Mouse (Mus musculus) erythroblast, adult 5-6 weeks (primary cell): Measurements from ENCODE around the gene Sh3rf1. TPM values are rescaled to one million over a fixed set of nuclear protein-coding genes. Genes with fewer than 3 reads are reported as not detected.

Experiments used
- ATAC-seq: replicated peaks from 2 replicates; pipeline ENCODE4 v1.8.0; 2016; ENCODE audit warnings: moderate number of reproducible peaks, mild to moderate bottlenecking, moderate TSS enrichment, inconsistent platforms; ENCODE audit not compliant: poor library complexity, low FRiP score, severe bottlenecking
- total RNA-seq, 2 experiments: library from RNA; stranded (forward) in 1 of 2; stranded (reverse) in 1 of 2; fragments of 150-400 nt in 1 of 2; fragments of 200-764, 138-1000 nt in 1 of 2; gene quantifications; 2 replicates each; pipeline versions ENCODE4 v1.2.3 to v1.2.4; 2015 to 2017; ENCODE audit warnings: low replicate concordance in 2 of 2

Sh3rf1 gene
- total RNA-seq (2015; ENCODE audit: low replicate concordance) (0.19 TPM in 1 of 2 replicates, not detected in the other), total RNA-seq (2017; ENCODE audit: low replicate concordance) (0.28 and 0.43 TPM in 2 replicates)

GRCm38 (mm10) chr8:61223729-61224379 lies at the start of gene Sh3rf1:
Gene Sh3rf1 (plus strand): TSS chr8:61223872.
- ATAC-seq: no peak

DNA sequence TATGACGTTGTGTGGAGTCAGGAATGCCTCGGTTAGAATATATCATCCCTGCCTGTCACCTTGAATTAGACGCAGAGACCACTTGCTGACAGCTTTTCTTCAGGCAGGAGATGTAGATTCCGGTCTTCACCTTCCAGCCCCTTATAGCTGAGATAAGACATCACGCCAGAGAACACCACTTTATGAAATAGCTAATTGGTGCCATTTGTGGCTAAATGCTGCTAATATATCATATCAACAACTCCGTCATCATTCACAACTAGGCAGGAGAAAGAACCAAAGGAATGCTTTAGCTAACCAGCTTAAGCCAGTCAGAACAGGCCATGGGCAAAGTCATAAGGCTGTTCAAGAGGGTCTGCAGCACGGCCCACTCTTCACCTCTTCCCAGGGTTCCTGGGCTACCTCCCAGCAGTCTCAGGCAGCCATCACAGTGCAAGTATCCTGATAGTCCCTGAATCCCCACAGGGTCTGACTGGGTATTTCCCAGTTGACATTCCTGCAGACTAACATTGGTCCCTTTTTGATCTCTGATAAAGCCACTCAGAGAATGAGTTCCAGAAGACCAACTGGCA lies 49.7 kb upstream of the Sh3rf1 start:
- ATAC-seq: no peak

DNA sequence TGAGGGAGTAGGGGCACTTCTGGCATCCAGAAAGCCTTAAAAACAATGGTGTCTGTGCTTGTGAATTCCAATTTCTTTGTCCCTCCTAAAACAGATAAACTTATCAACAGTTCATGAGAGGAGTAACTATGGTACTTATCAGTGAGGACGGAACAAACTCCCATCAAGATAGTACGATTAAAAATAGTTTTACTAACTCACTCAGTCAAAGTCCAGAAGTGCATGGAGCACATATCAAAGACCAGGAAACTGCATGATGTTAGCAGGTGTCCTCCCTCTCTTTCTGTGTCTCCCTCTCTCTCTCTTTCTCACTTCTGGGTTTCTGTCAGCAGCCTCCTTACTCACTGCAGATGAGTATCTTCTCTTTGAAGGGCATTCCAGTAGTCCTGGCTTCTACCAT lies 47.8 kb upstream of the Sh3rf1 start:
- no peak for ATAC-seq

DNA sequence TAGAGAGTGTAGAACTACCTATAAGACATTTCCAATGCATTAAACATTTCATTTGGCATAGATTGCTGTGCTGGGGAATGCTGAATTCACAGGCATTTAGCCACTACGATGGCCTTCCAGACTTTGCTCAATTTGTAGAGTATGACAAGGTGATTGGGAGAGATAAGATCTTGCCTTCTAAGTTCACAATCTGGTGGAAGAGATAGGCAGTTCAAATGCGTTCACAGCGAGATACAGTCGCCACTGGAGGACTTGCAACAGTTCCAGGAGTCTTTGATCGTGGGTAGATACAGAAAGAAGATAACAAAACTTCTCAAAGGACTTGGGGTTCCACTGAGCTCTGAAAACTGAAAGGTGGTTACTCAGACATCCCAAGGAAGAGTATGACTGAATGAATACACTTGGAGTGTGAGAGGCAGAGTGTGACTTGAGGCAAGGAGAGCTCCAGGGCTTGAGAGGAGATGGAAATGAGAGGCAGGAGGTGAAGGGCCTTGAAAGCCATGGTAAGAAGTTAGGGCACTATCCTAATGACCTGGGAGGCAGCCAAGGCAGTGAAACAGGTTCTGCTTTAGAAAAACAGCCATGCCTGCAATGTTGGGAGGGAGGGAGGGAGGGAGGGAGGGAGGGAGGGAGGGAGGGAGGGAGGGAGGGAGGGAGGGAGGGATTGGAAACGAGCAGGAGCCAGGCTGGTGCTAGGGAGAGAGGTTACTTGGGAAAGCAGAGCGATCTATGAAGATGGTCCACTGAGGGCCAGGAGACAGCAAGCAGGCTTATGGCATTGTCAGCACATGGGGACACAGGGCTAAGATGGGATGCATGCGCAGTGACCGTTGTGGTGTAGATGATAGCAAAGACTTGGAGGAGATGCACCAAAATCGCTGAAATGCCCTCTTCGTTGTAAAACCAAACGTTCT lies 45.7 kb upstream of the Sh3rf1 start:
- ATAC-seq: no peak

- no peak for ATAC-seq
Observed at GRCm38 (mm10) chr8:61178594-61179140, 45.0 kb upstream of the Sh3rf1 start.

DNA sequence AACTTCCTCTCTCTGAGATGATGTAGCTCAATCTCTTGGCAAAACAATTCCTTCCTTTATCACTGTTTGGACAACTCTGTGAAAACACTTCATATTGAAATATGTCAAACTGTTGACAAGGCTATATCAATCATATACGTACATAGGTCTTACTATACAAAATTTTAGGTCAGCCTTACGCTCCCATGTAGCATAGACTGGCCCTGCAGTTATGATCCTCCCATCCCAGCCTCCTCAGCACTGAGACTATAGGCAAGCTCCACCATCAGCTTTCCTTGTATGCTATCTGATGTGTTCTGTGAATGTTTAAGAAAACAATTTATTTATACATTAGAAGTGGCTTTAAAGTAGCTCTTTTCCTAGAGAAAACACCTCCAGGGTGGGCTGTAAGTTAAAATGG lies 42.1 kb upstream of the Sh3rf1 start:
- no peak for ATAC-seq

- ATAC-seq: no peak
Observed at GRCm38 (mm10) chr8:61182020-61182419, 41.7 kb upstream of the Sh3rf1 start.

DNA sequence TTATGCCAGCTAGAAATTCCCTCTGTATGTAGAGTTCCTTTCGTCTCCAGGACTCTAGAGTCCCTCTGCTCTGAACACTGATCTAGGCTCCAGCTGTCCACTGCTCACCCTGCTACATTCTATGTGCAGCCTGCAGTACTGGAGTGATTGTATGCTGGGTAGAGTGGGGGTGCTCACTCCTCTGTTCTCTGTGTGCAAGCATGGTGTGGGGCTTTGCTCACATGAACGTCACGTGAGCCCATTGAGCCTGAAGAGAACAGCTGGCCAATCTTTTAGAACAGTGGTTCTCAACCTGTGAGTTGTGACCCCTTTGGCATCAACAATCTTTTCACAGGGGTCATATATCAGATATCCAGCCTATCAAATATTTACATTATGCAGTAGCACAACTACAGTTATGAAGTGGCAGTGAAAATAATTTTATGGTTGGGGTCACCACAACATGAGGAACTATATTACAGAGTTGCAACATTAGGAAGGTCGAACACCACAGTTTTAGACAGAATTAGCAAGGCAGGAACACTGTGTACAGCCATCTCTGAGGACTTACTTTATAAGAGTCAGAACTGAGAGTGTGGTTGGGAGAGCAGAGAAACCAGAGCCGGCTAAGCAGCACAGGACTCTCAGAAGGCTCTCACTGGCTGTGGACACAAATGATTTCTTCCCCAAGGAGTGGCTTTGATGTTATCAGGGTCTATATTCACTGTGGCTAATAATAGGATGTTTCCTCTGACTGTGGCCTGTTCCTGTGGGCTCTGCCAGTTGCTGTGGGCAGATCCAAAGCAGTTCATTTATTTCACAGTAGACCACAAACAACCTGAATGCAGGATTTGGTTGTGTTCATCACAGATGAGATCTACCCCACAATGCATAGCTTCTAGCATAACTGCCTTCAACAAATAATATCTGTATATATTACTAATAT lies 38.1 kb upstream of the Sh3rf1 start:
- no peak for ATAC-seq

- no peak for ATAC-seq
Observed at GRCm38 (mm10) chr8:61194306-61194925, 29.3 kb upstream of the Sh3rf1 start.

DNA sequence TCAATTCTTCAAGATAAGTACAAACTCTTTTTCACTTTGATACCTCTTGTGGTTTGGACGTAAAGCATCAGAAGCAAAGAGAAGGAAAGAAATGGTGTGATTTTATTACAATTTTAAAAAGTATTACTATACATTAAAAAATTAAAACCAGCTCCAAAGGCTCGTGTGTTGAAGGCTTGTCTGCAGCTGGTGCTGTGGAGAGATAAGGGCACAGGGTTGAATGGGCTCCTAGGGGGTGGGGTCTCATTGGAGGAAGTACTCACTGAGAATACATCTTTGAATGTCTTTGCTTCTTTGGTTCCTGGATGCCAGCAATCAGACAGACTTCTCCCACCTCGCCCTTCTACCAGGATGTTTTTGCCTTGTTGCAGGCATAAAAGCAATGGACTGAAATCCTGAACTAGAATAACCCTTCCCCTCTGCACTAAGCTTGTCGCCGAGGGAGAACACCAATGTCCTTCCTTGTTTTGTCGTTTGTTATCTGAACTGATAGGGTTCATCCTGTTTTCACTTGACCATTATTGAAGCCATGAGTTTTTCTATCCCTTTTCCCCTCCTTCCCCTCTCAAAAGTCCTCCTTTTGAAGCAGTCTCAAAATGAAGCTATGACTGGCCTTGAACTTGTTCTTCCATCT lies 23.3 kb upstream of the Sh3rf1 start:
- ATAC-seq: no peak

GRCm38 (mm10) chr8:61203035-61203826 lies 20.4 kb upstream of the Sh3rf1 start:
- ATAC-seq: no peak

GRCm38 (mm10) chr8:61206876-61207275 lies 16.8 kb upstream of the Sh3rf1 start:
- ATAC-seq: no peak

DNA sequence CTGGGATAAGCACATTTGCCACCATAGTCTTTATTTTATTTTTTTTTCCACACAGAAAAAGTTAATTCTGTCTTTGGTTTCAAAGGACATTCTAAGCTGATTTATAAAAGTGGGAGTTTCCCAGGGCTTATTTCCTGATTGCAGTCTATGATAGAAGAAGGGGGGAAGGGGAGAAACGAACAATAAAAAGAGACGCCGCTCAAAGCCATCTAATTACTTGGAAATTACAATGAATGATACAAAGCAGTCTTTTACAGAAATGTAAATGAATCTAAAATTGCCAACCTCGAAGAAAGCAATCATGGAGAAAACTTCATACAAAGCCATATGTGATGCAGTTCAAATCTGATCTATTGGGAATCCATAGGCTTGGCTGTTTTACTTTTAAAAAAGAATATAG lies 16.0 kb upstream of the Sh3rf1 start:
- ATAC-seq: no peak

DNA sequence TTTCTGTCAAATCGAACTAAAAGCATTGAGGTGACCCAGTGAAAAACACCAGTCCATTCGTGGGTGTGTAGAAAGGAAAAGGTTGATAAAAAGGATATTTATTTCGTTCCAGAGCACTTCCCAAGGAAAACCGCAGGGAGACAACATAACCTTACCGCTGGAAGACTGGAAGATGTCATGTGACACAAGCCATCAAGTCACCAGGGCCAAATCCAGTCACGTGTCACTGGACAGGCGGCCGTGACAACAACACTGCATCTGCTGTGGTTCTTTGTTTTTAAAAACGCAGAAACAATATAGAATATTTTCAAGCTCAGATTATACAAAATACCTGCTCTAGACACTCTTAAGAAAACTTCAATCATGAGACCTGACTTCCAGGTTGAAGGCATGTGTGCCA lies 15.0 kb upstream of the Sh3rf1 start:
- ATAC-seq: no peak

DNA sequence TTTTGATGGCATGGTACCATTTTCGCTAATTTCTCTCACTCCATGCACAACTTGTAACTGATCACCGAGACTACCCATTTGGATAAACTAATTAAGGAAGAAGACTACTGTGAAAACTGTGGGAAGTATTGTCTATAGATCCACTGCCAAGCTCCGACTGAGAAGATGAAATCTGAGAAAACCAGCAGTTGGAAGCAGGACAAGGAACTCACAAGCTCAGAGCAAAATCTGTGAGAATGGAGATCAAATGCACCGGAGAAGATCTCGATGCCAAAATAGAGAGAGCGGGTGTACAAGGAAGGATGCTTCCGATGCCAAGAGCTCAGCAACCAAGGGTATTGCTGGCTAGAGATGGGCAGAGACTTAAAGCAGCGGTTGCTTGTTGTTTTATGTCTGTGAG lies 12.8 kb upstream of the Sh3rf1 start:
- ATAC-seq: no peak

- ATAC-seq: no peak
Observed at GRCm38 (mm10) chr8:61215081-61215819, 8.4 kb upstream of the Sh3rf1 start.

GRCm38 (mm10) chr8:61217017-61217416 lies 6.7 kb upstream of the Sh3rf1 start:
- ATAC-seq: no peak
